Mouse (Mus musculus): Measurements from ENCODE around the gene Sft2d1.
A peak's percentile ranks its signal among the peaks of the same experiment; 100 is the strongest.
"Not testable (repeated sequence)": the region's sequence is repeated elsewhere in the genome, so short reads cannot be mapped to it uniquely, and the experiment has no call there.

Sft2d1 gene

DNA sequence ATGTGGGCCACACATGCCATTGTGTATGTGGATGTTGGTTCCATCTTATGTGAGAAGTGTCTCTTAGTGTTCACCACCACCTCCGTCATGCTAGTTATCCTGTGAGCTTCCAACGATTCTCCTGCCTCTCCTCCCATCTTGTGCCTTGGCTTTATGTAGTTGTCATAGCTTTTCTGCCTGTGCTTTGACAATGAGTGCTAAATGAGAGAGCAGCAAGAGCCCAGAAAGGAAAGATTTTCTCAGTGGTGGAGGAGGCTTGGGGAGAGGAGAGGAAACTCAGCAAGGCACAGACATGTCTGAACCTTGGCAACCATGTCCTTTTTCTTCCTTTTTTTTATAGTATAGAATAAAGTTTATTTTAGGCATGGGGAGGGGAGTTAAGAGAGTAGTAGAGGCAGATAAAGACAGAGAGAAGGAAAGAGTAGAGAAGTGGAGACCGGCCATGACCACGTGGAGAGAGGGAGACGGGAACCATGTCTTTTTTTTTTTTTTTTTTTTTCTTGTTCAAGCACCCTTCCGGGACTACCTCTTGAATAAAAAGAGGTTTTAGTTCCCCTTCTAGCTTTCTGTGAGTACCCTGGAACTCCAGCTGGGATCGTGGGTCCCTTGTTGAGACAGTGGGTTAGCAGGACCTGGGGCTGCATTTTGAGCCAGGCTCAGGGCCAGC is 8.0 kb upstream of the Sft2d1 start:
- no peak for DNase-seq

DNA sequence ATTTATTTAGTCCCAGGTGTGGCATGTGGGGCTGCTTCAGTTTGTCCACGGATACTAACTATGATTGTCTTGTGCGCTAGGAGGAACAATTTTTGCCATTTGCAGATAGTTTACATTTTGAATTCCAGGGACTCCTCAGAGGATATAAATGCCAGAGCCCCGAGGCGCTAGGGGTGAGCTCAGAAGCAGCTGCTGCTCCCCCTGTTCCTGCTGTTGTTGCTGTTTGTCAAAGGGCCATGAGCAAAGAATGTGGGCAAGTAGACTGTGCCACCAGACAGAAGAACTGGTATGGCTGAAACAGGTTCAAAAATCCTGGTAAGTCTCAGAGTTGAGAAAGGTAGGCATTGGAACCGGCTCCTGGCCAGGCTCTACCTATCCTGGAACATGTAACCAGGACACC is 7.2 kb upstream of the Sft2d1 start:
- no peak for DNase-seq

DNA sequence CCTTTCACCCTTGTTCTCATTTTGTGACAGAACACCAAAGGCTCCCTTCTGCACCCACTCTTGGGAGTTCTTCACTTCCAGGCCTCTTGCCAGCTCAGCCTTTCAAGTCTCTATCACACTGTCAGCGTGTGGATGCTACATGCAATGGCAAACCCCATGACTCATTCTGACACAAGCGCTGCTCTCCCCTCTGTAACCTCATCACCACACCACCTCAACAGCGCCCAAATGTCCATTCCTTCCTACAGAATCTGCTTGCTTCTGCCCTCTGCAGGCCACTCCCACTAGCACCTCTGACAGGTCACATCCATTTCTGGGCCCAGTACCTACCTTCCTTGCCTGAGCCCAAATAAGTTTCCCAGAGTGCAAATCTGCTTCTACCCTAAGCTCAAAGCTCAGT is 5.1 kb upstream of the Sft2d1 start:
- no peak for DNase-seq

DNA sequence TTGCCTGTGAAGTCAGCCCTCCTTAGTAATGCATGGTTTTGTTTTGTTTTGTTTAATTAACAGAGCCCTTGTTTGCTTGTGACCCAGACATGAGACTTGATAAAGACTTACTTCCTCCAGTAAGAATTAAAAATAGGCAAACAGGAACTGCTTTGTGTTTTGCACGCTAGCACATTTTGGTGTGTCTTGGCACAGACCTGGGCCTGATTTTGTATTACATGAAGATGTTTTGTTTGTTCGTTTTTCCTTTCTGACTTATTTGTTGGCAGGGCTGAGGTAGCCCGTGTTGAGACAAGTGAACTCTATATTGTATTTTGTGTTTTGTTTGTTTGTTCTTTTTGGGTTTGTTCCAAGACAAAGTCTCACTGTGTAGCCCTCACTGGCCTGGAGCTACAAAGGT is 849 bp downstream of the Sft2d1 start:
- DNase-seq = no peak

DNA sequence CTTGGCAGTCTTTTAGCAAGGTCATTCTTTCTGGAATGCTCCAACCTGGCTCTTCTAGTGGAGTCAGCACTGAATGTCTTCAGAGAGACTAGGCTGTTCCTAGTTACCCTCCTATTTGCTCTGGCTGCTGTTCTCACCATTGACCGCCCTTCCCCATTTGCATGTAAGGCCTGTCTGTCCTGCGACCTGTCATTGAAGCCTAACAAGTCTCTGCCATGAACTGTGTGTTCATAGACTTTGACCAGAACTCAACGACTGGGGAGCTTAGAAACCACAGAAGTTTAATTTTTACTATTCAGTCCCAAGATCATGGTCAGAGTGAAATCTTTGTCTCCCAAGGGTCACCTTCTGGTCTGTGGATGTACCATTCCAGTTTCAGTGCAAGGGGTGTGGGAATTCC is 3.1 kb downstream of the Sft2d1 start:
- no peak for DNase-seq

DNA sequence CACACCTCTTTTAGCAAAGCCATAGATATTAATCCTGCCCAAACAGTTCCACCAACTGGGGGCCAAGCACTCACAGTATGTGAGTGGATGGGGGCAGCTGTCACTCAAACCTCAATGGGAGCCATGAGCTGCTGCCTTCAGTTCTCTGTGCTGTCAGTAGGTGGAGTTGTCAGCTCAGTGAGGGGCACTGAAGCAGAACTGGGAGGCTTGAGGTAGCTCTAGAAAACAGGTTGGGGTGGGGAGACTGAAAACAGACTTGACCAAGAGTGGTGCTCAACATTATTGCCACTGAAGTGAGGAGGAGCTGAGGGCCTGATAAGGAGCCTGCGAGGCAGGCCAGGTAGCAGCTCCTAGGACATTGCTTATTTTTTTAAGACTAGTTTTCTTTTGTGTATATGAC is 5.3 kb downstream of the Sft2d1 start:
- DNase-seq = peak; percentile 47

DNA sequence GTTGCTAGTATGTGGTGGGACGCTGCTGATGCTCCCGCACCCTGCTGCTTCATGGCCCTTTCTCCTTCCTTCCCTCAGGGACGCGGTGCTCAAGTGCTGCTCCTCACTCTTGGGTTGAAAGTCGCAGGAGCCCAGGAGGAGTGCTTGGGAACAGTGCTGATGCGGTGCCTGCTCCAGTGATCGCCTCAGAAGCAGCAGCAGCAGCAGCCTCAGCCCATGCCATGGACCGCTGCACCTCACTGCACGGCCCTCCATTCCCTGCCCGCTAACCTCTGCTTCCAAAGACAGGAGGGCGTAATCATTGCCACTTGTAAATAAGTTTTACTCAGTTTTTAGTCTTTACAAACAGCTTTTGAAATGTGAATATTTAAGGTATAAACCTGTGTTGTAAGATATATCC is 16.0 kb downstream of the Sft2d1 start:
- DNase-seq = not testable (repeated sequence)

DNA sequence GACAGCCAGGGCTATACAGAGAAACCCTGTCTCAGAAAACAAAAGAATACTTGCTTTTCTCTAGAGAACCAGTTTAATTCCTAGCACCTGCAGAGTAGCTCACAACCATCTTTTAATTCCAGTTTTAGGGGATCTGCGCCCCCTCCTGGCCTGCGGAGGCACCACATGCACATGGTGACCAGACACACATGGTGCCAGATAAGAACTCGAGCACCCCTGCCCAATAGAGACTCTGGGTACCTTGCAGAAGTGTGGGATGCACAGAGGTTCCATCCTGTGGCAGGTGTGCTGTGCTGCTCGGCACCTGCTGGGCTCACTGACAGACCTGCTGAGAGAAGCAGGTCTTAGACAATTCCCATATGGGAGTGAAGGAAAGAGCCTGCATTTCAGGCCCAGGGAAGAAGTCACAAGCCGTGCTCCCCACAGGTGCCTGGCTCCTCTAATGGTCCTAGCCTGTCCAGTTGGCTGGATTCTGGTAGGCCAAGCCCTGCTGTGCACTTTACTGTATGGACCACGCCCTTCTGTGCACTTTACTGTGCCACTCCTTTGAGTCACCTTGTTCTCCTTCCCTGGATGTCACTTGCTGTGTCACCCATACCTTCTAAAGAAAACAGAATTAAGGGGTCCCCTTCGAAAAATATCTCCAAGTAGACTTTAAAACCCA is 17.7 kb downstream of the Sft2d1 start:
- DNase-seq = peak; percentile 59

DNA sequence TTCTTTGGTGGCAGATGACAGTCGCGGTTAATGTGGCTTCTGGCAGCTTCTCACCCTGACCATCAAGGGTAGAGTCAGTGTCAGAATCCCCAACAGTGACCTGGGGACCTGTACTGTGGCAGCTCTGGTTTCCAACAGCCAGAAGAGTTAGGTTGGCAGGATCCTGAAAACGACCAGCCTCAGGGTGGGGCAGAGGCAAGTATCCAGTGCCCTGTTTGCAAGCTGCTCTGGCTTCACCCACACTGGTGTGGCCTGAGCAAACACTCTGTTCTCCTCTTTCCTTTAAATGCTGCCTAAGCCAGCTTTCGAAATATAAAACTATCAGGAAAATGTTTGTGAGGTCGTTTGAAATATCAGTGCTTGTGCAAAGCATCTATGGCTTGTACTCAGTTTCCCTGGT is 19.7 kb downstream of the Sft2d1 start:
- DNase-seq = no peak

DNA sequence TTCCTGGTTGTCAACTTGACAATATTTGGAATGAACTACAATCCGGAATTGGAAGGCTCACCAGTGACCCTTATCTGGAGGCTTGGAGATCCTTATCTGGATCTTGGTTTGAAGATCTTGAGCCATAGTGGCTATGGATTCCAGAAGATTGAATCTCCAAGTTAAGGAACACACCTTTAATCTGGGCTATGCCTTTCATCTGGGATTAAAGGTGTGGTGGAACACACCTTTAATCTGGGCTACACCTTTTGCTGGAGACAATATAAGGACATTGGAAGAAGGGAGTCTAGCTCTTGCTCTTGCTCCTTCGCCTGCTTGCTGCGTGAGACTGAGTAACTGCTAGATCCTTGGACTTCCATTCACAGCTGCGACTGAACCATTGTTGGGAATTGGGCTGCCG is 26.3 kb downstream of the Sft2d1 start, which contains the start of gene Prr18:
Gene Prr18 (plus strand): TSS at position 301 of the 400 bp plus-strand sequence.
- not testable (repeated sequence) for DNase-seq

DNA sequence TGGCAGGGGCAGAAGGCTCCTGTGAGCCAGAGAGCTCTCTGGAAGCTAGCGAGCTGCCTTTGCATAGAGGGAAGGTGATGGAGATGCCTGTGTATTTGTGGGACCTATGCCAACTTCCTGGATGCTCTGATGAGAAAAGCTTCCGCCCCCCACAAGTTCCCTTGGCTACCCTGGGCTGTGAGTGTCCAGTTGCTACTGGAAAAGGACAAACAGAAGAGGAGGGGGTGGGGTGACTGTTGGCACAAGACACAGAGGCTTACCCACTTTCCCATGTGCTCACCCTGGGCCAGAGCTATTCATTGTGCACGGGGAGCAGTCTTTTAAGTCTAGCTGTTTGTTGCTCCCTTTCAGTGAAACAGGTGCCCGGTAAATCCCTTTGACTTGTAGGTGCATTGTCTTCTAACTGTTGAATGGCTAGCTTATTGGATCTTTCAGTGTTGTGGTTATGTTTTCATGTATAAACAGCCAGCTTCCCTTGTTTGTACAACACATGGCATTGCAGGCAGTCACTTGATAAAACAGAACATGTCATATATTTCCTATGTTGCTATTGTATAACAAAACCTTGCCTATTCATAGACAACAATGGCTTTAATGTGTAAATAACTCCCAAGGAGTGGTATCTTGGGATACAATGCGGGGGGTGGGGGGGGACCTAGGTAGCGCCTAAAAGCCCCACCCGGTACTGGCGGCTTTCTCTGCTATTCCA is 28.9 kb downstream of the Sft2d1 start:
- no peak for DNase-seq

DNA sequence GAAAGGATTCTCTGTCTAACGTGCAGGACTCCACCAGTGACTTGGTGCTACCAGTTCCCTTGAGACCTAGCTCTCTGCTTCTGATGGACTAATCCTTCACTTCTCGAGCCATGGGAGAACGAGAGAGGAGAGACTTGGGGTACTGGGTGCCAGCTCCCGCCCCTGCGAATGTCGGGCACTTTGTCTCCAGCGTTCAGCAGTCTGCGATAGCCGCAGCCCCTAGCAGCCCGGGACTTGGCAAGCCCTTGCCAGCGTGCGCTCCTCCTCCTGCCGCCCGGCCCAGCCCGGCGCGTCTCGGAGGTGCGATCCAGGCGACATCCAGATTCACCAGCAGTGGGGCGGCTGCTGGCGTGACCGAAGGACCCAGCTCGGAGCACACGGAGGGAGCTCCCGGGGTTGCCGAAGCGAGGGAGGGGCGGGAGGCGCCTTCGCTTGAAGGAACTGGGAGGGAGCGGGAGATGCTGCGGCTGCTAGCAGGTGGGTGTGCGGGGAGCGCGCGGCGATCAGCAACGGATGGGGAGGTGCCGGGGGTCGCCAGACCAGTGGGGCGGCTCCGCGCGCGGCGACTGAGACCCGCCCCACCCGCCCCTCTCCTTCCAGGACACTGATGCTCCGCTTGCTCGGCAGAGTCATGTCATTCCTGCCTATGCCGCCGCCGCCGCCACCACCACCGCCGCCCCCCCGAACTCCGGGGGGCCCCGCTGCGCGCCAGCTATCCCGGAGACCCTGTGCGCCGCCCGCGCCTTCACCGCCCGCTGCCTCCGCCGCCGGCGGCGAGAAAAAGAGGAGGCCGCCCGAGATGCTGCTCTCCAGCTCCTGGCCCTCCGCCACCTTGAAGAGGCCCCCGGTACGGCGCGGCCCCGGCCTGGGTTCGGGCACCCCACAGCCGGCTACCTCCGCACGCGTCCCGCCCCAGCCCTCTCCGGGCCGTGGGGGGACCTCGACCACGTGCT is 29.8 kb downstream of the Sft2d1 start:
- DNase-seq = peak; percentile 53

DNA sequence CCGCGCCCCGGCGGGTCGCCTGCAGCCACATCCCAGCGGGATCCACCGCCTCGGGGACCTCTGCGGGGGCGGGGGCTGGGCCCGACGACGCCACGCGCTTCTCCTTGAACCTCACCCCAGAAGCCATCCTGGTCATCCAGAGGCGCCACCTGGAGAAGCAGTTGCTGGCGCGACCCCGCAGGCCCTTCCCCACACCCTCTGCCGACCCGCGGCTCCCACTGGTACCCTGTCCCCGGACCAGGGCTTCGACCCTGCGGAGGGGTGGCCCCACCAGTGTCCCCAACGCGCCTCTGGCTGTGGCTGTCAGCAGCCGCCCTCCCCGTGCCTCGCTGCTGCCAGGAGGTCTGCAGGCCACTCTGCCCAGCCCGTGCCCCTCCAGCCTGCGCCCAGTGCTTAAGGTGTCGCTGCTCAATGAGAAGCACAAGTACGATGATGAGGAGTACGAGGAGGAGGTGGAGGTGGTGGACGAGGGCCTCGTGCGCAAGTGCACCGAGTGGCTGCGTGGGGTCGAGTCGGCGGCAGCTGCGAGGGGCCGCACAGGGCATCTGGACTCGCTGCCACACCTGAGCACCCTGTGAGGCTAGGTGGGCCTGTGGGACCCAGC is 30.6 kb downstream of the Sft2d1 start:
- DNase-seq = no peak

DNA sequence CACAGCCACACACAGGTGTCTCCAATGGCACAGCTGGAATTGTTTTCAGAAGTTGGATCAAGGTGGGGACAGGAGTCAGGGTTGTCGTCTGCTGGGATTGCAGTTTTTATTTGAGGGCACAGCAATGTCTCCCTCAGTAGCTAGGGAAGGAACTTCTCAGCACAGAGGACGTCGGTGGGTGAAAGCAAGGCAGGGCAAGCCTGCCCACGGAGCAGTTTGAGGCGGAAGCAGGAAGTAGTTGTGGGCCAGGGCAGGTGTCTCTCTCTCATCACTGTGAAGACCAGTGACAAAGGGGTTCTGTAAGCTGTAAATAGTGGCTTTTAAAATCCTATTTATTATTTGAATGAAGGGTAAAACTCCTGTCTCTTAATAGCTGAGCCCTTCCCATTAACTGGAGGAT is 31.8 kb downstream of the Sft2d1 start:
- DNase-seq = peak; percentile 50

DNA sequence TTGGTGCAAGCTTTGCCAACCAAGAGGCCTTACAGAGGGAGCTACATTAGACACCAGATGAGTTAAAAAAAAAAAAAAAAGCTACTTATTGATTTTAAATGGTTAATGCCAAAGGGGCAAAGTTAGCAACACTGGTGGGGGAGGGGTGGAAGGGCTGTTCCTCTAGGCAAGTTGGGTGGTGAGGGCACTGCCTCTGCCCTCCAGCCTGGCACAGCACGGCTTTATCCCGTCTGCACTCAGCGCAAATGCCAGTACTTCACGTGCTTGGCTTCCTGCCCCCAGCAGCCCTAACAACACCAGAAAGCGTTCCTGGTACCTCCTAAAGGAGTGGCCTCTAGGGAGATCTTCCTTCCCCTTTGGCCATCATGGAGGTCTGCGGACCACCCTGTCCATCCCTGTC is 32.5 kb downstream of the Sft2d1 start:
- DNase-seq = no peak

DNA sequence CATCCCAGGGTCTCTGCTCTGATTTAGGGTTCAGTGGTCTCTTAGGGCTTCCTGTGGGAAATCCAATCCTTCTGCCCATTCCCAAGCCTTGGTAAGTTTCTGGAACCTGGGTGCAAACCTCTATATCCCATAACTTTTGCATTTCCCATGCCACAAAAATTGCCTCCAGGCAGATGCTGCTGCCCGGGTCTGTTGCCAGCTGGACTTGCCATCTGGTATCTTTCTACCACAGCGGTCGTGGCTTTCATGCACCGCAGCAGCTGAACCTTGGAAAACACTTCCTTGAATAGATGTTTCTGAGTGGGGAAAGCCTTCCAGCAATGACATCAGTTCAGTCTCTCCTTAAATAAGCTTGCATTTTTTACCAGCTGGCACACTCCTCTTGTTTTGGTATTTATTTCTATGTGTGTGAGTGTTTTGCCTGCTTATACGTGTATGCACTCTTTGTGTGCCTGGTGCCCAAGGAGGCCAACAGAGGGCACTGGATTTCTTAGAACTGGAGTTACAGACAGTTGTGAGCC is 36.9 kb downstream of the Sft2d1 start:
- no peak for DNase-seq

DNA sequence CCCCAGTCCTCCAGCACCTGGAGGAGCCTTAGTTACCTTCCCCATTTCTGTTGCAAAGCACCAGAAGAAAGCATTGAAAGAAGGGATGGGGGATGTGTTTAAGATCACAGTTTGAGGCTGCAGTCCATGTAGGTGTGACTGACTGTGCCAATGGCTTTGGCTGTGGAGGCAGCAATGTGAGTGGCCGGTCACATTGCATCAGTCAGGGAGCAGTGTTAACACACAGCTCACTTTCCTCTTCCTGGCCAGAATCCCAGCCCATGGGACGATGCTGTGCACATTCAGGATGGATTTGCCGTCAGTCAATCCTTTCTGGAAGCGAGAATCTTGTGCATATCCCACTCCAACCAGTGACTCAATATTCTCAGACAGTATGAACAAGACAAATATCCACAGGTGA is 38.0 kb downstream of the Sft2d1 start:
- no peak for DNase-seq

DNA sequence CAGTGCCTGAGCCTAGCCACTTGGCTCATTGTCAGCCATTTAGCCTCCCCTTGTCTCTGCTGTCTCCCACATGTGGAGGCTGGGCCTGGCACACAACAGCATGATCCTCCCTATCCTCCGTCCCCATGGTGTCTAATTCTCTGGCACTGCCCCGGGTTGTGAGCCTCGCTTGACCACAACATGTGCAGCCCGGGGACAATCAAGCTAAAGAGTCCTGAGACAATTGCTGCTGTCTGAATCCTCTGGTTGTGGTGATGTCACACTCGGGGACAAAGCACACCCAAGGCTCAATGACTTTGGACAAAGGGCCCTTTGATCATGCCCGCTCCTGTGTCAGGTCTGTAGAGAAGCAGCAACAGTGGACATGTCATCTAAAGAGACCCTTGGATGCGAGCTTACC is 40.2 kb downstream of the Sft2d1 start:
- no peak for DNase-seq

DNA sequence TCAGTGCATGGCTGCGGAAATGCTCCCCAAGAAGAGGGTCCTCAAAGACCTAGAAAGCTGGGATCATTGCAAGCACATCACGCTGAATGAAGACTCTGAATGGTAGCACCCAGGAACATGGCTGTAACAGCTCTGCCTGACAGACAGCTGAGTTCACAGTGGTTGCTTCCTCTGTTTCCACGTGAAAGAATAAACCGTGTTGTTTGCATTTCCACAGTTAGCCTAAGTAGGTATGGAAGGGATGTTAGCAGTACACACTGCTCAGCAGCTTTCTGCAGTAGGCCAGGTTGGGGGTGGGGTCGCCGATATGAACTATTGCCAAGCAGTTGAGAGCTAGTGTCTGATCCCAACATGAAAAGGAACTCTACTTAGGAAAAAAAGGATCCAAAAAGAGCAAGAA is 44.8 kb downstream of the Sft2d1 start, which contains the start of gene T2:
Gene T2 (plus strand): TSS at position 301 of the 400 bp plus-strand sequence.
- DNase-seq = no peak

DNA sequence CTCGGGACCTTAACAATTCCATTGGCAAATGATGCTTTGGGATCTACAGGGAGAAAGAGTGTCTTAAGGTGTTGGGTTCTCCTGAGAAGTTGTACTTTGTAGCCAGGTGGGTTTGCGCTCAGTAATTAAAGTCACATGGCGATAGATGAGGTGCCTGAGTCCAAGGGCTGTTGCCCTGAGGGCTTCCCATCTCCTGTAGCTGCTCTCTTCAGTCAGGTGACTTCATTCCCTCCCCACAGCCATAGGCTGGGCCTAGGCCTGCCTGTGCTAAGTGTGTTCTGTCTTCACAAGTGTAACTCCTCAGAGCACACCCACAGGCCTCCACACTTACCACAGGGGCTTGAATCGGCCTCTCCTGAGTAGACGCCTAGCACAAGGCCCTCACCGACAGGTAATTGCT is 46.6 kb downstream of the Sft2d1 start:
- DNase-seq = no peak

DNA sequence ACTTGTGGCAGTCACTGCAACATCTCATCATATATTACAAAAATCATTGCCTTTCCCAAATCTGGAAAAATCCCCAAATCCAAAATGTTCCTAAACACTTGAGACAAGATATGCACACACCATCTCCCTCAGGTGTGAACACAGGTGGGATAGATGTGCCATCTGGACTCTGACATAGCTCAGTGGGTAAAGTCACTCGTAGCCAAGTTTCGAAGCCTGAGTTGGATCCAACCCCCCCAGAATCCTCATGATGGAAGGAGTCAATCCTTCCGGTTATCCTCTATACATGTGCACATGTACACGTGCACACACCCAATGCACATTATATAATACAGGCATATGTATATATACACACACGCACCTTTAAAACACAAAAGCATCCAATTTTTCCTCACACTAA is 50.0 kb downstream of the Sft2d1 start:
- DNase-seq = no peak
